Mouse (Mus musculus): ENCODE data around the gene Slc35f3. TPM values are rescaled to one million over a fixed set of nuclear protein-coding genes. Genes with fewer than 3 reads are reported as not detected.

Gene Slc35f3
- total and polyA plus RNA-seq, 3 experiments = not detected

DNA sequence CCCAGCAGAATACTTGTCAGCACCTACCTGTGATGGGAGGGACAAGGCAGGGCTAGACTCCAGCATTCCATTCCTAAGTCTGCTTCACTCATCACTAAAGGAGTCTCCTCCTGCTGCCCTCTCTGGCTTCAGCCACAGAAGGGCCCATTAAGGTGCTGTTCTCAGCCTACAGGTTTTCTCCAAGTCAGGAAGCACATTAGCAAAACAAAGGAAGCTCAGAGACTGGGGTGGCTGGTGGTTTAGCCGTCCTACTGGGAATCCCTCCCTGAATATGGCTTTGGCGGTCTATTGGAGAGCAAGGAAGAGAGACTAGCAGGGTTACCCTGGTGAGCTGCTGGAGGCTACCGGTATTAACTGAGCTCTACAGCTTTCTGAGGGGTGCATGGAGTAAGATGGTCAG lies 59.6 kb downstream of the Slc35f3 start:
- no peaks in the 10 kb centered on the region for H3K79me2 ChIP-seq (ENCODE audit: control insufficient read depth, insufficient read depth, low read length, poor library complexity)
- H3K4me1 ChIP-seq (ENCODE audit: control insufficient read depth in 1 of 2, insufficient read depth in 2 of 2, low read length in 2 of 2) = no peaks in the 10 kb centered on the region
- H3K27me3 ChIP-seq (ENCODE audit: control insufficient read depth in 1 of 2, insufficient read depth in 2 of 2, low read length in 2 of 2) = no peaks in the 10 kb centered on the region
- TF ChIP-seq NRF1 (IDR thresholded peaks at IDR 0.05; ENCODE audit: insufficient read depth, low read depth, low read length, poor library complexity, severe bottlenecking) (no peak), RAD21 (IDR thresholded peaks at IDR 0.05; ENCODE audit: low read depth, low read length) (no peak), ZMIZ1 (IDR thresholded peaks at IDR 0.05; ENCODE audit: low read depth, low read length) (no peak), NELFE (IDR thresholded peaks at IDR 0.05; ENCODE audit: low read depth, low read length) (no peak), POLR2AphosphoS2 (IDR thresholded peaks at IDR 0.05; ENCODE audit: low read length) (no peak), MYC (IDR thresholded peaks at IDR 0.05; ENCODE audit: low read depth, low read length) (no peak), CHD1 (IDR thresholded peaks at IDR 0.05; ENCODE audit: low read depth, low read length) (no peak), MXI1 (IDR thresholded peaks at IDR 0.05; ENCODE audit: low read depth, low read length) (no peak), CHD2 (IDR thresholded peaks at IDR 0.05; ENCODE audit: low read length) (no peak), EP300 (IDR thresholded peaks at IDR 0.05; ENCODE audit: low read depth in 1 of 2, low read length in 2 of 2) (no peak), TCF12 (IDR thresholded peaks at IDR 0.05; ENCODE audit: low read depth, low read length) (no peak)
- DNase-seq (ENCODE audit: low read depth, low spot score) = no peak
- no peaks in the 10 kb centered on the region for H3K36me3 ChIP-seq (ENCODE audit: control insufficient read depth in 1 of 2, insufficient read depth in 2 of 2, low read length in 2 of 2)
- no peak overlapping the region for H3K27ac ChIP-seq (ENCODE audit: control insufficient read depth, low read depth, low read length)
- H3K9ac ChIP-seq (ENCODE audit: control insufficient read depth, low read depth, low read length, poor library complexity, severe bottlenecking) = no peak overlapping the region
- H3K4me3 ChIP-seq (ENCODE audit: control insufficient read depth in 1 of 2, insufficient read depth in 1 of 2, low read depth in 2 of 2, low read length in 2 of 2) = no peak overlapping the region
- no peaks in the 10 kb centered on the region for H3K9me3 ChIP-seq (replicated peaks; ENCODE audit: insufficient read depth, low read length)

- Histone ChIP-seq H3K27ac (ENCODE audit: control insufficient read depth, low read depth, low read length) (no peak overlapping the region), H3K36me3 (ENCODE audit: control insufficient read depth in 1 of 2, insufficient read depth in 2 of 2, low read length in 2 of 2) (no peaks in the 10 kb centered on the region), H3K79me2 (ENCODE audit: control insufficient read depth, insufficient read depth, low read length, poor library complexity) (no peaks in the 10 kb centered on the region), H3K27me3 (ENCODE audit: control insufficient read depth in 1 of 2, insufficient read depth in 2 of 2, low read length in 2 of 2) (no peaks in the 10 kb centered on the region), H3K9ac (ENCODE audit: control insufficient read depth, low read depth, low read length, poor library complexity, severe bottlenecking) (no peak overlapping the region), H3K4me1 (ENCODE audit: control insufficient read depth in 1 of 2, insufficient read depth in 2 of 2, low read length in 2 of 2) (no peaks in the 10 kb centered on the region), H3K9me3 (replicated peaks; ENCODE audit: insufficient read depth, low read length) (no peaks in the 10 kb centered on the region), H3K4me3 (ENCODE audit: control insufficient read depth in 1 of 2, insufficient read depth in 1 of 2, low read depth in 2 of 2, low read length in 2 of 2) (no peak overlapping the region)
- no peak for DNase-seq (ENCODE audit: low read depth, low spot score)
- TF ChIP-seq ZMIZ1 (IDR thresholded peaks at IDR 0.05; ENCODE audit: low read depth, low read length) (no peak), MEF2A (IDR thresholded peaks at IDR 0.05; ENCODE audit: extremely low read depth, insufficient replicate concordance, low read depth, low read length, poor library complexity, severe bottlenecking) (no peak), ZKSCAN1 (IDR thresholded peaks at IDR 0.05; ENCODE audit: low read depth, low read length) (no peak), USF2 (IDR thresholded peaks at IDR 0.05; ENCODE audit: borderline replicate concordance in 1 of 2, insufficient read depth in 1 of 2, low read depth in 1 of 2, low read length in 2 of 2) (no peak), MYB (IDR thresholded peaks at IDR 0.05; ENCODE audit: low read depth, low read length) (no peak), CHD1 (IDR thresholded peaks at IDR 0.05; ENCODE audit: low read depth, low read length) (no peak), CTCF (IDR thresholded peaks at IDR 0.05 in 2 of 3, conservative IDR thresholded peaks at IDR 0.05 in 1 of 3; ENCODE audit: control insufficient read depth in 1 of 3, insufficient read depth in 1 of 3, low read depth in 2 of 3, low read length in 3 of 3, poor library complexity in 1 of 3, severe bottlenecking in 1 of 3) (no peak), TBP (IDR thresholded peaks at IDR 0.05; ENCODE audit: low read depth, low read length) (no peak), MYC (IDR thresholded peaks at IDR 0.05; ENCODE audit: low read depth, low read length) (no peak), TCF12 (IDR thresholded peaks at IDR 0.05; ENCODE audit: low read depth, low read length) (no peak), ETS1 (IDR thresholded peaks at IDR 0.05; ENCODE audit: low read depth, low read length) (no peak), ELF1 (IDR thresholded peaks at IDR 0.05; ENCODE audit: low read depth, low read length) (no peak), USF1 (IDR thresholded peaks at IDR 0.05; ENCODE audit: low read depth, low read length) (no peak), MAZ (IDR thresholded peaks at IDR 0.05; ENCODE audit: low read depth, low read length) (no peak), MAX (IDR thresholded peaks at IDR 0.05; ENCODE audit: low read length) (no peak), EP300 (IDR thresholded peaks at IDR 0.05; ENCODE audit: low read depth in 1 of 2, low read length in 2 of 2) (no peak)
Observed at GRCm38 (mm10) chr8:126359296-126359695, 60.9 kb downstream of the Slc35f3 start.

All from MEL (cell line).